Mouse (Mus musculus) kidney, postnatal 10 days (tissue): ENCODE measurements around the gene Emilin1.

Experiments
- DNase-seq: peaks from one replicate; pipeline ENCODE4 v3.0.0; 2021; ENCODE audit warnings: mixed read lengths

The Emilin1 gene

DNA sequence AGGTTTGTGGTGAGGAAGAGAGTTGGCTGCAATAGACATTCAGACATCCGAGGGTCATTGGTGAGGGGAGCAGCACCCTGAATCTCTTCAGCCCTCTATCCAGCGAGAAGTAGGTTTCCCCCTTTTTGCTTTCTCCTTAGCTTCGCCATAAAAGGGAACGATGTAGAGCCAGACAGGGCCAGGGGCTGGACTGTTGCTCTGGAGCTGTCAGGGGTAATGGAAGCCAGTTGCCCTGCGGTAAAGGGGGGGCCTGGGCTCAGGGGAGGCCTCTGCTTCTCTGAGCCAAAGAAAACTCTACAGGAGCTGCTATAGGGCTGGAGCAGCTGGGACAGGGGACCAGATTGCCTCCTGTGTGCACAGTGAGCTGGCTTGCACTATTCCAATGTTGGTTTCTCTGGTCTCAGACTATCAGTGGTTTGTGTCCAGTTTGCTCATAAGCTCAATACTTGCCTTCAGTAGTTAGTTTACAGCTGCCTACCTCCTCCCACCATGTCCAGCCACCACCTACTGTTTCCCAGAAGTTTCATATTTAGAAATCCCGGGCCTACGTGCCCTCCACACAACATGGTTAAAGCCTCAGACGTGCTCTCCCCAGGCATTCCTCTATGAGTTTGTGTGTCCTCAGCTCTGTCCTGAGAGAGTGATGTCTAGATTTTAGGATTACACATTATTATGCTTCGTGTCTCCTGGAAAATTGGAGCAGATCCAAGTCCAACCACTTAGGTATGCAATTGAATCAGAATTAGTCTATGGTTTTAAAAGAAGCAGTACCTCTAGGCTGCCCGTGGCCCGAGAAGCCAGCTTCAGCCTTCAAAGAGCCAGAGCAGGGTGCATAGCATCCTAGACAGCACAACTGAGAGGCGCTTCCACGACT, 4.5 kb upstream of the Emilin1 start:
- peak; percentile 81 for DNase-seq

DNA sequence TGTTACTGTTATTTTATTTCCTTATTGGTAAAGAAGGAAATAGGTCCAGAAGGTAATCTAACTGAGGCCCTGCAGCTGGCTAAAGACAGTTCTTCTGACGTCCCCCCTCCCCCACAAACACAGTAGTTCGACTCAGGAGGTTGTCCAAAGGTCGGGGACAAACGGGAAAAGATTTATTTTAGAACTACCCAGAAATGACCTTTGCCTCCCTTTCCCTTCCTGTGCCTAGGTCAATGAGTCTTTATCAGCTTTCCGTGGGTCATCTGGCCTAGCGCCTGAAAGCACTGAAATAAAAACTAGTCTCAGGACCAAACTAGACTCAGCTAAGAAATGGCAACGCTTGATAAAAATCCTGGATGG, 3.9 kb upstream of the Emilin1 start:
- DNase-seq = peak; percentile 77

DNA sequence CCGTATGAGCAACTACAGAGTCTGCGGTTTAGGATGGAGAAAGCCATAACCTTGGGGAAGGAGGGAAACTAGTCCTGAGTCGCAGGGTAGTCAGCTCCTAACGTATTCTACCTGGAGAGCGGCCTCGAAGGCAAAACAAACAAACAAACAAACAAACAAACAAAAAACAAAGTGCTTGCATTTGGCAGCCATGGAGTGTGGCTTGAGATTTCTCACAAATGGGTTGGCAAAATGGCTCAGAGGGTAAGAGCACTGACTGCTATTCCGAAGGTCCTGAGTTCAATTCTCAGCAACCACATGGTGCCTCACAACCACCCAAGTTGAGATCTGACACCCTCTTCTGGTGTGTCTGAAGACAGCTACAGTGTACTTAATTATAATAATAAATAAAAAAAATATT, 3.3 kb upstream of the Emilin1 start:
- no peak for DNase-seq

DNA sequence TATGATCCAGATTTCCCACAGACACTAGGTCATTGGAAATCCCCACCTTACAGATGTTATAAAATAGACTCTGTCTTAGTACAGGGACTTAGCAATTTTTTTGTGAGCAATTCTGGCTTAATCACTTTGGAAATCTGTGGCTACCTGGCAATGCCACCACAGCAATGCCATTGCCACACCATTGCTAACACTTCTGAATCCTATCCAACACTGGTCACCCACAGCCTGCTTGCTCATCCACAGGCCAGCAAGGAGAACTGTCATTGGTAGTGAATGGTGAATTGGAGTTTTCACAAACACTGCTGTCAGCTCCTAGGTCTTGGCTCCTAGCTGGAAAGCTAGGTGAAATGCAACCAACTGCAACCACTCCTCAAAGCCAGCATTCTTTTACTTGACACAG, 2.7 kb upstream of the Emilin1 start:
- DNase-seq = no peak

DNA sequence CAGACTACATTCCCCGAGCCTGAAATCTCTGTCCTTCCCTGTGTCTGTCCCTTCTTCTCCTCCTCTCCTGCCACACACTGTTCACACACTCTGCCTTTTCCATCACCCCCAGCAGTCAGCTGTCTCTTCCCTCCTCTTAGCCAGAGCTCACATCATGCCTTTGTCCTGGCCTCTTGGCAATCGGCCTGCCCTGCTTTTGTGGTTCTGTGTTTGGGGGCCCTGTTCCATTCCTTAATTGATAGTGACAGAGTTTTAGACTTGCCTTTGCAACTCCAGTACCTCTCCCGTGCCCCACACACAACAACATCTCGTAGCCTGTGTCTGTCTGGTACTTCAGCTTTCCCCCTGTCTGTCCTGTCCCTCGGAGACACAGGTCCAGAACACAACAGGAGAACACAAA, 1.0 kb upstream of the Emilin1 start:
- DNase-seq = no peak

DNA sequence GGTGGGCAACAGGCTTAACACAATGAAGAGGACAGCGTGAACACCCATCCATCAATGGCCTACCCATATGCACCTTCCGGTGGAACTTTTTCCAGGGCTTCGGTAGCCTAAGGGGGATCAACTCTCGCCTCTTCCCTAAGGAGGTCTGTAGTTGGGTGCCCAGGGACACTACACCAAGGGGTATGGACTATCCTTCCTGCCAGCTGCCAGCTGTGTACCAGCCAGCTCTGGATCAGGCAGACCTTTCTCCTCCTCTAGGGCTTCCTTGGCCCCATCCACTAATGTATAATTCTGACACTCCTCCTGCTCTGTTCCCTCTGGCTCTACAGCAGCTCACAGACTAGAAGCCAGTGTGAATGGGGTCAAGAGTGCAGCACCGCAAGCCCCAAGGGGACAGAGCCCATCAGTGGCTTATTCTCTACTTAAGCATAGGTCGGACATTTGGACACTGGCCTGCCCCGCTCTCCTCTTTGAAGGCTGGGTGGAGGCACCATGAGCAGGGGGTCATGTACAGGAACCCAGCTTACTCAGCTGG, 966 bp downstream of the Emilin1 start:
- DNase-seq = no peak

DNA sequence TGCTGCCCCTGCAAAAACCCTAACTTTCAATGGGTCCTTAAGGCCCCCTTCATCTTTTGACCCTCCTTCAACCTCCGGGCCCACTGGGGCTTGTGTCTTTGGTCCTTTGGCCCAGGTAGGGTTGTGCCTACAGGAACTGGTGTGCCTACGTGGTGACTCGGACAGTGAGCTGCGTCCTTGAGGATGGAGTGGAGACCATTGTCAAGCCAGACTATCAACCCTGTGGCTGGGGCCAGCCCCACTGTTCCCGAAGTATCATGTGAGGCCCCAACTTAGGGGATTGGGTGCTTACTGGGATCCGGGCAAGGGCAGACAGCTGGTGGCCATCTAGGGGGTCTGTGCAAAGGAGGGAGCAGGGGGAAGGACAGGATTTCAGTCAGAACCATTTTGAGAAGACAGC, 1.6 kb downstream of the Emilin1 start:
- no peak for DNase-seq

DNA sequence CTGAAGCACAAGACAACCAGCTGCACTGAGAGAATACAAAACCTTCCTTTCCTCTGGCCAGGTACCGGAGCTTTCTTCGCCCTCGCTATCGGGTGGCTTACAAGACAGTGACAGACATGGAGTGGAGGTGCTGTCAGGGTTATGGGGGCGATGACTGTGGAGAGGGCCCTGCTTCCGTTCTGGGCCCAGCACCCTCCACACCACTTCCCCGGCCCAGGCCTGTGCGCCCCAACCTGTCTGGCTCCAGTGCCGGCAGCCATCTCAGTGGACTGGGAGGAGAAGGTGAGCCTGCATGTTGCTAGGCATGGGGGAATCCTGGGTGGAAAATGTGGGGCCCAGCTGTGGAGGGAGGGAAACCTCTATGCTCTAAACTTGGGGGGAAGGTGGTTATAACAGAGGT, 2.3 kb downstream of the Emilin1 start:
- DNase-seq = no peak

DNA sequence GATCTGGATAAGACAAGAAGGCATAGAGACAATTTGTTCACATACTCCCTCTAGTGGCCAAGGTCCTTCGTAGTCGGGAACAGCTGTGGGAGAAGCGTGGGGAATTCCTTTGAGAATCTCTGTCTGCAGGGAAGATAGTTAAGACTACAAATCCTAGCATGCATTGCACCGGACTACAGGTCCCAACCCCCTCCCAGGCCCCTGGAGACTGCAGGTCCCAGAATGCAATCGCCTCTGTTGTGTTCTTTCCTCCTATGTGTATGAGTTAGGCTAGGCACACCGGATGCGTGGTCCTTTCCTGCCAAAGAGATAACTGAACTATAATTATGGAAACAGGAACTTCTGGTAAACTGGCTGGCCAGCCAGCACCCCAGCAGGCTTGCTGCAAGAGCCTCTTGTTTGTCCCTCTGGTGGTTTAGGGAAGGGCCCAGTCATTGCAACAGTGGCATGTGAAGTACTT, 2.8 kb downstream of the Emilin1 start:
- DNase-seq = peak; percentile 92

DNA sequence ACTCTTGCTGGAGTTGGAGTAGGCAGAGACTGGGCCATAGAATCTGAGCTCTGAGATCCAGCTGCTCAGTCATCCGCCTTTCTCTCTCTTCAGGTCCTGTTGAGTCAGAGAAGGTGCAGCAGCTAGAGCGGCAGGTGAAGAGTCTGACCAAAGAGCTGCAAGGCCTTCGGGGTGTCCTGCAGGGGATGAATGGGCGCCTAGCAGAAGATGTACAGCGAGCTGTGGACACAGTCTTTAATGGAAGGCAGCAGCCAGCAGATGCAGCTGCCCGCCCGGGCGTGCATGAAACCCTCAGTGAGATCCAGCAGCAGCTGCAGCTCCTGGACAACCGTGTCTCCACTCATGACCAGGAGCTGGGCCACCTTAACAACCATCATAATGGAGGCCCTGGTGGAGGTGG, 3.6 kb downstream of the Emilin1 start:
- no peak for DNase-seq

DNA sequence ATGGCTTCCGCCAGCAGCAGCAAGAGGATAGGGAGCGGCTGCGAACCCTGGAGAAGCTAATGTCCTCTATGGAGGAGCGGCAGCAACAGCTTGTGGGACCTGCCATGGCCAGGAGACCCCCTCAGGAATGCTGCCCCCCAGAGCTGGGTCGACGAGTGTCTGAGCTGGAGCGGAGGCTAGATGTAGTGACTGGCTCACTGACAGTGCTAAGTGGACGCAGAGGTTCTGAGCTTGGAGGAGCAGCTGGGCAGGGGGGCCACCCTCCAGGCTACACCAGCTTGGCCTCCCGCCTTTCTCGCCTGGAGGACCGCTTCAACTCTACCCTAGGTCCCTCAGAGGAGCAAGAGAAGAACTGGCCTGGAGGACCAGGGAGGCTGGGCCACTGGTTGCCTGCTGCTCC, 4.1 kb downstream of the Emilin1 start:
- DNase-seq = no peak

DNA sequence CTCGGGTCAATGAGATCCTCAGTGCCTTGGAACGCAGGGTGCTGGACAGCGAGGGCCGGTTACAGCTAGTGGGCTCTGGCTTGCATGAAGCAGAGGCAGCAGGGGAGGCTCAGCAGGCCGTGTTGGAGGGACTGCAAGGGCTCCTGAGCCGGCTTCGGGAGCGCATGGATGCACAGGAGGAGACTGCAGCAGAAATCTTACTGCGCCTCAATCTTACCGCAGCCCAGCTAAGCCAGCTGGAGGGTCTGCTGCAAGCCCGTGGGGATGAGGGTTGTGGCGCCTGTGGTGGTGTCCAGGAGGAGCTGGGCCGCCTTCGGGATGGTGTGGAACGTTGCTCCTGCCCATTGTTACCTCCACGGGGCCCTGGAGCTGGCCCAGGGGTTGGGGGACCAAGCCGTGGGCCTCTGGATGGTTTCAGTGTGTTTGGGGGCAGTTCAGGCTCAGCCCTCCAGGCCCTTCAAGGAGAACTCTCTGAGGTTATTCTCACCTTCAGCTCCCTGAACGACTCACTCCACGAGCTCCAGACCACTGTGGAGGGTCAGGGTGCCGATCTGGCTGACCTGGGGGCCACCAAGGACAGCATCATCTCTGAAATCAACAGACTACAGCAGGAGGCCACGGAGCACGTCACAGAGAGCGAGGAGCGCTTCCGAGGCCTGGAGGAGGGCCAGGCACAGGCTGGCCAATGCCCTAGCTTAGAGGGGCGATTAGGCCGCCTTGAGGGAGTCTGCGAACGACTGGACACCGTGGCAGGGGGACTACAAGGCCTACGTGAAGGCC, 4.9 kb downstream of the Emilin1 start:
- peak; percentile 27 for DNase-seq

DNA sequence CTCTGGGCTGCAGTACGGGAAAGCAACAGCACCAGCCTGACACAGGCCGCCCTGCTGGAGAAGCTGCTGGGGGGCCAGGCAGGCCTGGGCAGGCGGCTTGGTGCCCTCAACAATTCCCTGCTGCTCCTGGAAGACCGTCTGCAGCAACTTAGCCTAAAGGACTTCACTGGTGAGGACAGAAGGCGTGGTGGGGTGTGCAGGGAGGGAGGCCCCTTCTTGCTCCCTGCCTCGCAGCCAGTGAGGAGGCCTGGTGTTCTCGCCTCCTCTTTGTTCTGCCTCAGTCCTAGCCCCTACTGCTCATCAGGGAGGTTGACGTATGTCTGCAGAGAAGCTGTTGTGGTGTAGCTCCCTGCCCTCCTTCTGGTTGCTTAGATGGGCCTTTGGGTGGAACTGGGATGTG, 5.5 kb downstream of the Emilin1 start:
- no peak for DNase-seq

DNA sequence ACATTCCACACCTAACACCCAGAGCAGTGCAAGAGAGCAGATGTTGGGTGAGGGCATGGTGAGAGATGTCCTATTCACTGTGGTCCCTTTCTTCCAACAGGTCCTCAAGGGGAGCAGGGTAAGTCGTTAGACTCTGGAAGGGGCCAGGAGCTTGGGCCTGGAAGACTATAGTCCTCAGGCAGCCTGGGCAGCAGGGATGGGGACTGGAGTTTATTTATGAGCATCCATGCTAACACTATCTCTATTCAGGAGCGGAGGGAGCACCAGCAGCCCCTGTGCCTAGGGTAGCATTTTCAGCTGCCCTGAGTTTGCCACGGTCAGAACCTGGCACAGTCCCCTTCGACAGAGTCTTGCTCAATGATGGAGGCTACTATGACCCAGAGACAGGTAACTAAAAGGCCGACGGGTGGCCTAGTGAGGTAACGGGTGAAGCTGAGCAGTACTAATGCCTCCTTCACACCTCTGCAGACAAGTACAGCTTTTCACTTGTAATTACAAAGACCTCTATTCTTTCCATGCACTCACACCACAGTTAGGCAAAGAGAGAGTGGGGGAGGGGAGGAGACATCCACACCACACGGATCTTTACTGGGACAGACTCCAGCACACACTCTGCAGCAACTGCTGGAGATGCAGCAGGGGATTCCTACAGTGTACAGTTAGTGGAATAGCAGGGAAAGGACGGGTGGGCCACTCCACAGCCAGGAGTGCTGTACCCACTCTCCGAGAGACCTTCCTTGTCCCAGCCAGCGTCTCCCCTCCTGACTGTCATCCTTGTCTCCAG, 6.8 kb downstream of the Emilin1 start:
- peak; percentile 36 for DNase-seq

DNA sequence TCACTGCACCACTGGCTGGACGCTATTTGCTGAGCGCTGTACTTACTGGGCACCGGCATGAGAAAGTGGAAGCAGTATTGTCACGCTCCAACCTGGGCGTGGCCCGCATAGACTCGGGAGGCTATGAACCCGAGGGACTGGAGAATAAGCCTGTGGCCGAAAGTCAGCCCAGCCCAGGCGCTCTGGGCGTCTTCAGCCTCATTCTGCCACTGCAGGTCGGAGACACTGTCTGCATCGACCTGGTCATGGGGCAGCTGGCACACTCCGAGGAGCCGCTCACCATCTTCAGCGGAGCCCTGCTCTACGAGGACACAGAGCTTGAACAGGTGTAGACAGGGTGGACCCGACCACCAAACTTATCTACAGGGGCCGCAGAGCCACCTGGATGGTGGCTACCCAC, 7.4 kb downstream of the Emilin1 start:
- peak; percentile 50 for DNase-seq

DNA sequence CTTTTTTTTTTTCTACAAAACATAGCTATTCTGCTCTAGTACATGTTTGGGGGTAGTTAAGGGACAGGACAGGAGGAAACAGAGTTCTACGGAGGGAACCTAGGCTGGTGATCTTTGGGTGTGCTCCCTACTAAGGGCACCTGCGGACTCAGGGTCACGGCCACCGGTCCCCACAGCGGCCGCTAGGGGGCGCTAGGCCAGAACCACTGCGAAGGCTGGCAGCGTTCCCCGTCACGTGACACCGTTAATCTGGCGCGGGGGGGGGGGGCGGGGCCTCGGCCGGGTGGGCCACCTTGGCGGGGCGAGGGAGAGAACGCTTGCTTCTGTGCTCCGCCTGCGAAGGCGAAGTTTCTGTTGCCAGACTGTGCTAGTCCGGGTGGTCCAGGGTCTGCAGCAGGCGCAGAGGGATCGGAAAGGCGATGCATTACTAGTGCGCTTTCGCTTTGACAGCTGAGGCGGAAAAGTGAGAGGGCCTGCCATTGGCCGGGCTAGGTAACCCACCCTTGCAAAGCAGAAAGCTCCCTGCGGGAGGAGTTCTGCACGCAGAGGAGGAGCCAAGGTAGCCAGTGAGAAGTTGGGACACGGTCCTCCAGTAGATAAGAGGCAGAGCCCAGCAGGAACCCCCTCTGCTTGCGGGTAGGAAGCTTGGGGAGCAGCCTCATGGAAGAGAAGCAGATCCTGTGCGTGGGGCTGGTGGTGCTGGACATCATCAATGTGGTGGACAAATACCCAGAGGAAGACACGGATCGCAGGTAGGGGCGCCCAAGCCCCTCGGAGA, 8.2 kb downstream of the Emilin1 start, which contains the start of gene Khk:
Gene Khk, plus strand, starts transcription at position 176 of the 778 bp plus-strand sequence.
- DNase-seq = peak; percentile 96

DNA sequence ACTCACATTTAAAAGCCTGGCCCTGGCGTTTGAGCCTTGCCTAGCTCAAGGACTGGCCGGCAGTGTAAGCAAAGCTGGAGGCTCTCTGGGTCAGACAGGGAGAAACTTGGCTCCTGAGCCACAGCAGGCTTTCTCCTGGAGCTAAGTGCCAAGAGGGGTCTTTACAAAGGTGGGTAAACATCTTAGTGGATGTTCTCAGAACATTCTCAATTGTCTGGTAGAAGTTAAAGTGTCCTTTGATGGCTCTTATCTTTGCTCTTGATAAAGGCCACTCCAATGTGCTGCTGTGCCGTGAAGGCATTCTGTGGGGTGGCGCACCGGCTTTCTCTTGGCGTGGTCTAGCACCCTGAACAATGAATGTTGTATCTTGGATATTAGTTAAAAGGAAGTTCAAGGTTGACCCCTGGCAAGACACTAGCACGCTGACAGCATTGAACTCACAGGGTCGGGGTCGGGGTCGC, 9.4 kb downstream of the Emilin1 start:
- DNase-seq = peak; percentile 23

DNA sequence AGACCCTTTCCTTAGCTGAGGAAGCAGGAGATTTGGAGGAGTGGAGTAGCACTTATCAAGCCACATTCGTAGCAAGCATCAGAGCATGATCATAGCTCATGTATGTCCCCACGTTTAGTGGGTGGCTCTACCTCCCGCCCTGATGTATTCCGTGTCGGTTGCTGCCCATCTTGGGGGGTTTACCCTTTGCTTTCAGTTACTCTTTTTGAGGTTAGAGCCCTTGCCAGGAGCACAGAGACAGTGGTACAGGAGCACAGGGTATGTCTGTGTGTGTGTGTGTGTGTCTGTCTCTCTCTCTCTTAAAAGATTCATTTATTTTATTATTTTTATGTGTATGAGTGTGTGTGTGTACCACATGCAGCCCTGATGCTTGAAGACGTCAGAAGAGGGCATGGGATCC, 9.9 kb downstream of the Emilin1 start:
- DNase-seq = no peak

DNA sequence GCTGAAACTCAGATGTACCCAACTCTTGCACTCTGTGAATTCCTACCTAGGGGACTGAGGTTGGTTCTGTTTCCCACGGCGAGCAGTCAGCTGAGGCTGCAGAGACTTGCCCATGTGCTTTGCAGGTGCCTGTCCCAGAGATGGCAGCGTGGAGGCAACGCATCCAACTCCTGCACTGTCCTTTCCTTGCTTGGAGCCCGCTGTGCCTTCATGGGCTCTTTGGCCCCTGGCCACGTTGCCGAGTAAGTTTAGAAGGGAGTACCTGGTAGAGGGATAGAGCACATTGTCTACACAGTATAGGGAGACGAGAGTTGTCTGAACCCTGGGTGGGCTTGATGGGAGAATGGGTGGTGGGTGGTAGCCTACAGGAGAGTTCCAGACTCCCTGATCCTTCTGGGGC, 11.4 kb downstream of the Emilin1 start:
- peak; percentile 29 for DNase-seq

DNA sequence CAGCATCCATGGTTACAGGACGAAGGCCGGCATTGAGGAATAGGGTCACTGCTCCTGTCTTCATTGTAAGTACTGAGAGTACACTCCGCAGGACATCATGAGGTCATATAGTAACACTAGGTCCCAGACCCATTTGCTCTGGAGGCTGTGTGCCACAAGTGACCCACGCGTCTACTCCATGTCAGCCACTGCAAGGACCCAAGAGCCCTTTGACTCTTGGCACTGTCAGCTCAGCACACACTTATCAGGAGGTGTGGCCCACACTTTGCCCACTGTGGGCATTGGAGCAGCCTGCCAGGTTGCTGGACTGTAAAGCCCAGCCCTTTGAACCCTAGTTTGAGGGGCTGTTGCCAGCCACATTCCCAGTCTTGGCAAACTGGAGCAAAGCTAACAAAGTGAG, 12.0 kb downstream of the Emilin1 start:
- peak; percentile 73 for DNase-seq

DNA sequence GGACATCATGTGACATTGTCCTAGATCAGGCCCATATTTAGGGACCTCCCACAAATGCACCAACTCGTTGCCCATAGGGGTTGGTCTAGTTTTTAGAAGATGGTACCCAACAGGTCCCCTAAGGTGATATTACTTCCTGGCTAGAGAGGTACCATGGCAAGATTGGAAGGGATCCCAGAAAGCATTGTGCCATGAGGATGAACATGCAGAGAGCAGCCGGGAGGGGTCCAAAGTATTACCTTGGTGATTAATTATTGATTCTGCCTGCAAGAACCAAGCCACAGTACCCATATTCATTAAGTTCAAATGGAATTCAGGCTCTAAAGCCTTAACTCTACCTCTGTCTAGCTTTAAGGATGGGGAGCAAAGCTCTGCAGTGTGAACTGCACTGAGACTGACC, 12.9 kb downstream of the Emilin1 start:
- DNase-seq = peak; percentile 48

DNA sequence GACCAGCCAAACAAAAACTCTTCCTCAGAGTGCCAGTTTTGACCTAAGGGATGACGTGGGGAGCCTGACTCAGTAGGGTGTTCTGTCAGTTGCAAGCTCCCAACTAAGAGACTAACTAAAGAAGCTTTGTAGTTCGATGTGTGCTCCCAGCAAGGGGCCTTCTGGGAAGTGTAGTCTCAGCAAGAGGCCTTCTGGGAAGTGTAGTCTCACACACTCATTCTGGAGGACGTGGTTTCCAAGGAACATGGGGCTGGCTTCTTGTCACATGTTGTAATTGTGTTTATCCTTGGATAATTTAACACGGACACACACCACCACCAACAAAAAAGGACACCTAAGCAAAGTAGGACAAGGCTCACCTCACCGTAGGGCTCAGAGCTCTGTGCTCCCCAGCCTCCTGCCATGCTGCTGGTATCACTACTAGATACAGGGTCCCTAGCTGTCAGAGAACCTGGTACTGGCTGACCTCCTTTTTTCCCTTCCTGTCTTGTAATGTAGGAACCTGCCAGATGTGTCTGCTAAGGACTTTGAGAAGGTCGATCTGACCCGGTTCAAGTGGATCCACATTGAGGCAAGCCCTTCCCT, 14.8 kb downstream of the Emilin1 start:
- peak; percentile 39 for DNase-seq
